Mouse (Mus musculus): ENCODE results near the gene Gm6525.
A peak's percentile ranks its signal among the peaks of the same experiment; 100 is the strongest.

Gm6525 gene

DNA sequence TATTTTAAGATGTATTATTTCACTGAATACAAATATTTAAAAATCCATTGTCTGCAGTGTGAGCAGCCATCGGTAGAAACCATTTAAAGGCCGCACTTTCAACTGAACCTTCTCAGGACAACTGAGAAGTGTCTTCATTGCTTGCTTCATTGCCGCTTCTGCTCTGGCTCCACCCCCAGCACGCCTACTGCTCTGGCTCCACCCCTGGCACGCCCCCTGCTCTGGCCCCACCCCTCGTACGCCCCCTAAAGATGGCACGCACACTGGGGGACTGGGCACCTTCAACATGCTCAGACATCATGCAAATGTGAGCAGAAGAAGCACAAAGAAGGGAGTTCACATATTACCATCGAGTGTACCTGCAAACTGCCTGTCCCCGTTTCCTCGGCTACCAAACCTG is 1.5 kb upstream of the Gm6525 start:
- no peak for DNase-seq

DNA sequence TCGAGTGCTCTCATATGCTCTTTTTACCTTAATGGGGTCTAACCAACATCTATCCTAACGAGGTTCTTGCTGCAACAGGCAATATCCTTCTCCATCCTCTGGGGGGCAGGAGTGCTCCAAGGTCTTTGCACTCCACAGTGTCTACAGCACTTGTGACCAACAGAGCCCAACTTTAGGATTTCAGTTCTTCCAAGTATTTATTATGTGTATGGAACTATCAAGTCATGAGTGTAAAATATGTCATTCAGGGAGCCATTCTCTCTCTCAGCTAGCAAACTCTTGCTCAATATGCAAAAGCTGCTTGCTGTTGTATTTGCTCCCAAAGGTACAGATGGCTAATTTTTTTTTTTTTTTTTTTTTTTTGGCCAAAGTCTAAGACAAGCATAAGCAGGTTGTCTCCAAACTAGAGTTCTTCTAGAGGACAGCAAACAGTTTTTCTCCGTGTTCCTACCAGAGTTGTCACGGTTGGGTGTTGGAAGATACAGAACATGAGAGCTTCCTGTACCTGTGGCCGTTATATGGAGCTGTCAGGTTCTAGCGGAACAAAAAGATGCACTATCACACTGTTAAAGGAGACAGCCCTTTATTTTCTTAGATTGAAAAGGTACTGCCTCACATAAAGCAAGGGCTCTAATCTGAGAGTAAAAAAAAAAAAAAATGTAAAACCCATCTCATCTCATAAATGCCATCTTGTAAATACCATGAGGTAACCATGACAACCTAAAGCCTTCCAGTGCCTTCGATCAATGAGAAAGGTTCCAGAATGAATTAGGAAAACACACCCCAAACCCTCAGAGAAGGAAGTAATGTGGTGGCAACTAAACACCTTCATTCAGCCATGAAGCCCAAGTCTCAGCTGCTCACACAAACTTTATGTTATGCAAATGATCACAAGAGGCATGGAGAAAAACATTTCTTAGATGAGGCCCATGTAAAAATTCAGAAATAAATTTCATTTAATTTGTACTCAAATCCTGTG is 1.7 kb downstream of the Gm6525 start:
- DNase-seq: peak; percentile 84

DNA sequence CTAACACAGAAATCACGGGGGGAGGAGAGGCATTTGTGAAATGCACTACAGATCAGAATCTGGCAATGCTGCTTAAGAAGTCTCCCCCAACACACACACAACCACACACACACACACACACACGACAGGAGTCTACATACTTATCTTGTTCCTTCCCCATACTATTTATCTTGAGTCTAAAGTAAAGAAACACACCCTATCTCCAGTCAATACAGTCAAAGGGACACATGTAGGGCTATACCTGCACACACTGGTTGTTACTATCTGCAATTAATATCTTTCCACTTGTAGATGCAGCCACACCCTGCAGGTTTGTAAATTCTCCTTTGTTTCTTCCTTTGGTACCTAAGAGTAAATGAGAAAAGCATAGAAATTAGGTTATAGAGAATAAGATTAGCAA is 3.9 kb downstream of the Gm6525 start:
- no peak for DNase-seq

DNA sequence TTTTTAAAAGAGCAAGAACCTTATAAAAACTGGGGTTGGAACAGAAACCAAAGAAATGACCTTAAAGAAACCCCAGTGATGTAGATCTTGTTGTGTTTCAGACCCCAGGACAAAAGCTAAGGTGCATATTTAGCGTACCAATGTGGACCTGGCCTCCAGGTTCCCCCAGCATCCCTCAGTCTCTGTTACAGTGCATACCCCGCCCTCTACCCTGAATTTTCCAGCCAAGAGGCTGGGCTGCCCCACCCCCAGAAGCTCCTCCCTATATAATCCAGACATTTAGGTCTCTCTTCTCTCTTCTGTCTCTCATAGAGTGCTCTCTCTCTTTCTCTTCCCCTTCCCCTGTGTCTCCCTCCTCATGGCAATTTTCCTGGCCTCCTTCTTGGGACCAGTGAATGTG is 6.4 kb downstream of the Gm6525 start:
- DNase-seq: no peak

DNA sequence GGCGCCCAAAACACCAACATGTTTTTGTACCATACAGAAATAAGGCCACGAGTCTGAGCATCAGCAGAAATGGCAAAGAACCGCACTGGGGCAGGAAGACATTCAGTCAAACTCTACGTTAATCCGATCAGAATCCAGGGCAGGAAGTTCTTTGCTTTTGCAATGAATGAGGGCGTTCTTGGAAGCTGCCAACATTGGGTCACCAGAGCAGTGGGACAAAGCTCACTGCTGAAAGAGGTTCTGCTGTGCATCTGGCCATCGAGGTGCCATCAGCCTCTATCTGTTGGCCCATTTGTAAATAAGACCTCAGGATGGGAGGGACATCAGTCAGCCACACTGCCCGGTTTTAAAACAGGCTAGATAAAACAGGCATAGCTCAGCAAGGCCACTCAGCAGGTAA is 7.2 kb downstream of the Gm6525 start:
- no peak for DNase-seq

DNA sequence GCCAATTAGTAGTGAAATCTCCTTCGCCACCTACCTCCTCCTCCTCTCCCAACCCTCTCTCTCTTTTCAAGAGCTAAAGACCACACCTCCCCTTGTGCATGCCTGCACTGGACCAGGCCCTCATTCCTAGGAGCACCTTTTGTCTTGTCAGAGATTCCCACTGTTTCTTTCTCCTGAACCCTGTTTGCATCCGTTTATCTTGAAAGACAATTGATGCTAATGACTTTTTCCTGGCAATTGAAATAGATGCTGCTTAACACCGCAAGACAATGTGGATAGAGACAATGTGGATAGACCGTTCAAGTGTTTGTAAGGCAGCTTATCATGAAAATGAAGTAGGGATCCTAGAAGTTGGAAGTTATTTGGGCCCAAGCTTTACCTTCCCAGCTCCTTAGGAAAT is 7.8 kb downstream of the Gm6525 start:
- no peak for DNase-seq

DNA sequence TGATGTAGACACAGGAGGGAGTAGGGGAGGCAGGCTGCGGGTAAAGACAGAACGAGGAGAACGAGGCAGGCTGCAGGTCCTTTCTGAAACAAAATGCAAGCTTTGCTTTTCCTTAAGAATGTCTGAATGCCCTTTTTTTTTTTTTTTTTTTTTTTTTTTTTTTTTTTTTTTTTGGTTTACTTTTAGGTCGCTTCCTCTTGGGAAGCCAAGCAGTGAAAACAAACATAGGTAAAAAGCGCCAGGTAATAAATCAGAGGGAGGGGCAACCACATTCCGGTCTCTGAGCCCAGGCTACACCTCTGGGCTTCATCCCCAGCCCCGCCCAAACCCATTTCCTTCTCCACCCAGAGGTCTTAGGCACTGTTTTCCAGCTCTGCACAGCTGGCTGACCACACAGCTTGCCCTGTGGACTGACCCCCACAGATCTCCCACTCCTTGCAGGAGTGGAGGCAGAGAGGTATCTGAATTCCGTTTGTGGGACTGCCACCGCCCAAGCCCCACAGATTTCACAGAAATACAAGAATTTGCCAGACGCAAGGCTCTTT is 15.8 kb downstream of the Gm6525 start:
- DNase-seq: peak; percentile 24

DNA sequence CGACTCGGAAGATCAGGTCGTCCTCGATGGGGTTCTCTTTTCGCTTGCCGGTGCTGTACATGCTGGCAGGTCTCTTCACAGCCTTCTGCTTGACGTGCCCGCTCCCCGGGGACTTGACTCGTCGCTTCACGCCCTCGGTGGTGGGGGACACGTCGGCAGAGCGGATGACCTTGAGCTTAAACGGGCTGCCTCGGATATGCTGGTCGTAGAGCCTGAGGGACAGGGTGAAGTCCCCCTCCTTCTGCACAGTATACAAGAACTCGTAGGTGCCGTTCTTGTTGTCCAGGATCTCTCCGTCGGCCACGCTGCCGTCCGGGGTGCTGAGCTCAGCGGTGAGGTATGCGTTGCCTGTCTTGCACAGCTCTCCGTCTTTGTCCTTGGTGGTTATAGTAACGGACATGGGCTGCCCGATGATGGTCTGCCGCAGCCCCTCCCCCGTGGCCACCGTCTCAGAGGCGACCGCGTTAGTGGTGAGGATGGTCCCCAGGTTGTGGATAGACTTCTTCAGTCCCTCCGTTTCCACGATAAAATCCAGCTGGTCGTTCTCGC is 16.7 kb downstream of the Gm6525 start:
- DNase-seq: peak; percentile 26

DNA sequence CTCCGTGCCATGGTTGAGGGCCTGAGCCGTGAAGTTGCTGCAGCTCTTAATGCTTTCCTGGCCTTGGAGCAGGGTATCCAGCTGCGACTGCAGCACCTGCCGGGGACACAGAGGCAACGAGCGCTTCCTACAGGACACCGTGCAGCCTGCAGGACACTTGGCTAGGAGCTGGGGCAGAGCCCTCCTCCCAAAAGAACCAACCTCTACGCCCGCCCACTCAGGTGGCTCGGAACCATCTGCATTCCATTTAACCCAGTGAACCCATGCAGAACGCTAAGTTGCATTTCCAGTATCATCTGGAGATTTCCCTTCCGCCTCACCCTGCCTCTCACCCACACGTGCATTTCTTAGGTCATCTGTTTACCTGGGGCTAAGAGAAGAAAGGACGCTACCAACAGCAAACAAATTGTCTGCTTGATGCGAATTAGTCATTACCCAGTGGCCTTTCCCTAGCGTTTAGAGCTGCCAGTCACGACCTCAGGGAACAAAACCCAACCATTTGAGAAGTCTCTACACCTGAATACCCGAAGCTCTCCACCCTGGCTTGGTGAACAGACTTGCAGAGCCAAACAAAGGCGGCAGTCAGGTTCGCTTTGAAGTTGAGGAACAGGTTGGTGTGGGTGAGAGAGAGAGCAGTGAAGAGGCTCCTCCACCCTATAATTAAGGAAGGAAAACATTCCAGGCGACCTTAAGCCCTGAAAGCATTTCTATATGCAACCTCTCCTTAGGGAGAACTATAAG is 17.4 kb downstream of the Gm6525 start:
- peak; percentile 47 for DNase-seq

DNA sequence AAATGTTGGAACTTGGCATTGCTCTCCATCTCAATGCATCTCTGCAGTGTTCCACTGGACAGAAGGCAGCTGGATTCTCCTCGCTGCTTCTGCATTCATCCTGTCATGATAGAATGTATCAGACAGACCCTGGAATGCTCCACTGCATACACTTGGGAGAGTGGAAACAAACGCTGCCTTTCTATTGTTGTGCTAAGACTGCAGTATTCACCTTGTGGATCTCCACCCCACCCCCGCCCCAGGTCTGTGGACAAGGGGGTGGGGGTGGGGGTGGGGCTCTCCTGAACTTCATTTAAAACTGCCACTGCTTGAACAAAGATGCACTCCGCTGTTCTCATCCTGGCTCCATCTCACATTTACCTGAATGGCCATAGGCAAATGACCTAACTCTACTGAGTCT is 20.0 kb downstream of the Gm6525 start:
- no peak for DNase-seq

DNA sequence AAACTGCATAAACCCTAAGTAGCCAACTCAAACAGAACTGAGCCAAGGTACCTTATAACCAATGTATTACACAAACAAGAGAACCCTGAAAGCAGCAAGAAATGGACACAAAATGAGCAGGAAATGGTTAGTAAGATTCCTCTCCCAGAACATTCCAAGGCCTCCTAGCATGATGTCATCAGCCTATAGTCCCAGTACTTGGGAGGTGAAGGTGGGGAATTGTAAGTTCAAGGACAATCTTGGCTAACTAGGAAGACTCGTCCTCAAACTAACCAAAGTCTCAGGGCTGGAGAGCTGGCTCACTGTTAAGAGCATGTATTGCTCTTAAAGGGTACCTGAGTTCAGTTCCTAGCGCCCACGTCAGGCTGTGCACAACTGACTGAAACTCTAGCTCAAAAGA is 24.3 kb downstream of the Gm6525 start:
- DNase-seq: no peak

DNA sequence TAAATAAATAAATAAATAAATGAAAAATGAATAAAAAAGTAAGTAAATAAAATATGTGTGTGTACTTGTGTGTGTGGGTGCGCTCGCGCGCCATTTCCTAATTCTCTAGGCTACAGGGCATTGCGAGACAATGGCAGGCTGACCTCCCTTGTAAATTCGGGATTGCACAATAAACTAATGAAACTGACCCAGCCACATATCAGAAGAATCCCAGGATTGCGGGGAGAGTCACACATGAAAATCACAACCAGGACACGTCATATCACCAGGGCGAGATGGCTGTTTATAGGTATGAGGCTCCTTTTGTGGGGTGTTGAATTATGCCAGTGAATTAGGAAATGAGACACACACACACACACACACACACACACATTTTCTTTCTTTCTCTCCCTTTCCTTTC is 25.6 kb downstream of the Gm6525 start:
- DNase-seq: no peak

DNA sequence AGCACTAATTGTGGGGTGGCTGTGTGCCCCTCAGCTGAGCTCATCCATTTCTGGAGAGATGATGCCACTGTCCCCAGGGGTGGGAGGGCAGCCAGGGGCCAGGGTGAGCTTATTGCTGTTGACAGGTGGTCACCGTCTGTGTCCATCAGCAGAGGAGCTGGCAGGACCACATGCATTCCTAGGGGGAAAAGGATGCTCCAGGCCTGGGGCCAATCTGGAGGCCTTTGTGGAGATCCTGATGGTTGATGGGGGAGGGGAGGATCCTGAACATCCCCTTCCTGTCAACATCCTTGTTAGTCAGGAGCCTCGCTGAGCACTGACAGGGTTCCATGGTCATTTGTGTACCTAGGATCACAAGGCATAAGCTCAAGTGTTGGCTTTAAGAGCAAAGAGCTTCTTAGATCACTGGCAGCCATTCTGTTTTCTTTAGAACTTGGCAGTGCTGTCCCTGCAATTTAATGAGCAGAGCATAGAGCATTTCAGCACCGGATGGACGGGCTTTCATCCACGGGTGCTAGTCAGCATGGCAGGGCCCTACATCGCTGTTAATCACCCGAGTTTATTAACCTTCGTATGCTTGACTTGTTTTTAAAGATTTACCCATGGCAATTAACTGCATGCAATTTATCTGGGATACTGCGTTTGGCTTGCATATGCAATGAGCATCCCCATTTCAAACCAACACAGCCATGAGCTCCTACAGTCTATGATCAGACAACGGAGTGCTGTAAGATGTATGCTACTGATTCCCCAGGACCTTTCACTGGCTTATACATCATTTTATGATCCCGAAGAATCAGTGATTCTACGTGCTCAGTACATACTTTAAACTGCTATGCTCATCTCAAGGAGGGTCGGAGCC is 26.9 kb downstream of the Gm6525 start:
- peak; percentile 20 for DNase-seq

DNA sequence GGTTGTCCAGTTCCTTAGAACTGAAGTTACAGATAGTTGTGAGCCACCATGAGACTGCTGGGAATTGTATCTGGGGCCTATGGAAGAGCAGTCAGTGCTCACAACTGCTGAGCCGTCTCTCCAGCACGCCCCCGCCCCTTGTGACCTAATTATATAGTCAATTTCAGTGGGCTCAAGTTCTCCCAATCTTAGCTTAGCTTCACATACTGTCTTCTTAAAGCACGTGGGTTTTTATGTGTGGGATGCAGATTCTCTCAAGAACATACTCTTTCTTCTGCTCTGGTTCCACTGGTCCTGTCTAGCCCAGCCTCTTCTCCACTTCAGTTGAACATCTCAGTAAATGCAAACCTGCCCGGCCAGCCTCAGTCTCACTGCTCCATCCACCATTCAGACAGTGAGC is 30.7 kb downstream of the Gm6525 start:
- DNase-seq: no peak

DNA sequence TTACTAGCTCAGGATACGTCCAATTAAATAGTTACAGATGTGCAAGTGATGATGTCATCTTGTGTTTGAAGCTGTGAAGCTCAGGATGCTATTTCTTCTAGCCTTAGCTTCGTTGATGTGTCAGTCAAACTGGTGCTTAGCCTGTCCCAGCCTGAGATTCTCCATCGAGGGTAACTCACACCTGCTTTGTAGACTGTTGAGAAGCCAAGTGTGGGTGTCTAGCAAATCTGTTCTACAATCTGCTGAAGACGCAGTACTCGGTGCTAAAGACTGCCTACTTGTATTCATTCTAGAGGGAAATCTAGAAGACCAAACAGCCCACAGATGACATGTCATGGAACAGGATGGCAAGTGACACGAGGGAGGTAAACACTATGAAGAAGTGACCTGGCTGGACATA is 31.7 kb downstream of the Gm6525 start:
- no peak for DNase-seq

DNA sequence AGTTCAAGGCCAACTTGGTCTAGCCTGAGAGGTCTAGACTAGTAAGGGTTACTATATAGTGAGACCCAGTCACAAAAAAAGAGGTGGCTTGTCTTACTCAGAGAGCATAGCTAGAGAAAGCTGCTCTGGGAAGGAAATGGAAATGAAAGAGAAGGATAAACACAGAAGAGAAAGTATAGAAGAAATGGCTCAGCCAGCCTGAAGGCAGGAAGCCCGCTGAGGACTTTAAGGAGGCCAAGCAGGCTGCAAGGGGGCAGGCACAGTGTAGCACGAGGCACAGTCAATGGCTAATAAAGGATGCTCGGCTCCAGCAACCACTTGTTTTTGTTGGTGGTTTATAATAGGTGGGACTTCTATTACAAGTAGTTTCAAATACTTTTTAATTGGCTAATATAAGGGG is 32.2 kb downstream of the Gm6525 start:
- DNase-seq: no peak

DNA sequence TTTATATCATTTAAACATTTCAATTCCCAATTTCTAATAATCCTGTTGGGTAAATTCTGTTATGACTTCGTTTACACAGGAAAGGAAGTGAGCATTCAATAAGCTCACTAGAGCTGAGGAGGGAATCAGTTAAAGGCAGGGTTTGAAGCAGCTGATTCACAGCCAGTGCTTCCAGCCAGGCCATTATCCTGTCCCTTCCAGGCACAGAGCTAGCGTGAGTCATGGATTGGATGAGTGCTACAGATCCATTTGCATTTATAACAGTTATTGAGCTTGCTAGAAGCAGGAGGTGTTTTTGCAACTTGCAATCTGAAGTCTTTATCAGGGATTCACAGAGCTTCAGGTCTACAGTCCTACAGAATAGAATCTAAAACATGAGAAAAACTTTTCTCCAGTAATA is 33.5 kb downstream of the Gm6525 start:
- DNase-seq: no peak

DNA sequence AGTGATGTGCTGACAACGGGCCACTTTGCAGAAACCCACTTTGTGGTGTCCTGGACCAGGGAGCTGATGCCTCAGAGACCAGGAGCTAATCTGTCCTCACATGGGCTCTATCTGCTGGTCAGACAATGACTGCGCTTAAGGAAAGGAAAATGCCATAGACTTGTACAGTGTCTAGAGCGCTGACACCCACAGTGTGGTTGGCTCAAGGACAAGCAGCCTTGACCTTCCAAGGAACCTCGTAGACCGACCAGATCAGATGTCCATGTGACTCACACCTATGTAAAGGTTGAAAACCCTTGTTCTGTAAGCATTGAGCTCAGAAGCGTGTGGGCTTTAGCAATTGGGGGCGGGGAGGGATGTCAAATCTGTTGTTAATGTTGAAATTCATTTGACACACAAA is 34.6 kb downstream of the Gm6525 start:
- no peak for DNase-seq

DNA sequence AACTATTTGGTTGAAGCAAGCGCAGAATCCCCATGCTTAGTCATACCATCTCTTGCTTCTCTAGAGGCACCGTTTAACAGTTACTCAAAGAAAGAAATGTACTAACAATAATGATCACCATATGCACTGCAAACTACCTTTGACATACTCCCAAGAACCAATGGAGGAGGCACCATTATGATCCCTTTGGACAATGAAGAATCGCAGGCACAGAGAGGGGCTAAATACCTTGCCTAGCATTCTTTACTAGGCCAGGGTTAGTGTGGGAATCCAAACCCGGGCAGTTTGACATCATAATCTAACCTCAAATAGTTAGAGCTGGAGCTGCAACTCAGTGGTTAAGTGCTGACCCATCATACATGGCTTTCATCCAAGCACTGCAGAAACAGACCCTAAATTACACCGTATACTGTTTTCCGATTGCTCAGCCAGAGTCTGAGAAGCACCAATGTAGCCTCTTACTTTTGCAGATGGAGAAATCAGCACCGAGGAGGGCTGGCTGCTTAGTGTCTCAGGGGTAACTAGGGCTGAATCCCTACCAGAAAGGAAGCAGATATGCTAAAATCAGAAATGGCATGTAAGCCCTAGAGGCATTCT is 35.1 kb downstream of the Gm6525 start:
- no peak for DNase-seq

DNA sequence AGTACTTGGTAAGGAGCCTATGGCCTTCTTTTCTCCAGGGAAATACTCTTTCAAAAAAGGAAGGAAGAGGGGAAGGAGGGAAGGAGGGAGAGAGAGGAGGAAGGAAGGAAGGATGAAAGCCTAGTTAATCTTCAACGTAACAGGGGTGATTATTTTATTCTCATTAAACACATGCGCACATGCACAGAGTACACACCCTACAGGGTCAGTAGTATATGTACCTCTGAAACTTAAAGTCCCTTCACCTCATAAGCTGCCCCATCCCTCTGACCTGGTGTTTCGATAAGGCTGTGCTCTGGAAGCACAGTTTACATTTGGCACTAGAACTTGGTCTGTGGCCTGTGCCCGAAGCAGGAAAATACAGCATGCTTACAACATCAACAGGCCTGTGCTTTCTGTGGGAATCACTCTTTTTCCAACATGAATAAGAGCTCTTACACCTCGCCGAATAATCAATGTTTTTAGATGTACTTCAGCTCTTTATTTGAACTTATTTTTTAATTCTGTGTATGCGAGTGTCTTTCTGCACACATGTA is 37.5 kb downstream of the Gm6525 start:
- no peak for DNase-seq

DNA sequence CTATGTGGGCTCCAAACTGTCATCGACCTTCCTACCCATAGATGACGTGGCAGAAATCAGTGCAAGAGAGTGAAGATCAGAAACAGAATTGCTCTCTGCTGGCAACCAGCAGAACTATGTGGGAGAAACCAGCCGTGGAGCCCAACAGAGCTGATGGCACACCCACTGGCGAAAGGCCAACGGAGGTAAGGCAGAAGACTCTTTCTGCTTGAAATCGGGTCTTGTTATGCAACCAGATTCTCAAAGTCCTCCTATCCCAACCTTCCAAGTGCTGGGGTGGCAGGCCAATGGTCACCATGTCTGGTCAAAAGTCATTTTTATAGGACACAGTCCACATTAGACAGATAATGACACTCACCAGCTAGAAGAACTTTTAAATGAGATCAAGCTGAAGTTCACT is 40.6 kb downstream of the Gm6525 start:
- peak; percentile 47 for DNase-seq

DNA sequence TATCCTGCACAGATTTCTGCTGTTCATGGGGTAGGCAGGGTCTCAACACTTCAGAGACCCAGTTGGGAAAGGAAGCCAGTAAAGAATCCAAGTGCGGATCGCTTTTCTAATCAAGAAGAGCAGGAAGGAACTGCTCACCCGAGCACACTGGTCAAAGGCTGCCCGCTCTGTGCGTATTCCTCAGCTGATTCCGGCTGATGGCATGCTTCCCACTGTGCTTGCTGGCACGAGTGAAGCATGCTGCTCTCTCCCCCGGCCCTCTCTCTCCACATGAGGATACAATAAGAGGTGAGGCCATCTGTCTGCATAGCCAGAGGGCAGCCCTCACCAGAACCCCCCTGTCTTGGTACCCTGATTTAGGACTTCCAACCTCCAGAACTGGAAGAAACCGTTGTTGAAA is 41.3 kb downstream of the Gm6525 start:
- no peak for DNase-seq

All from lung, postnatal 36 days (tissue).